Mouse (Mus musculus): Measurements from ENCODE around the gene Zdhhc4. TPM values are rescaled to one million over a fixed set of nuclear protein-coding genes. Genes with fewer than 3 reads are reported as not detected.

Zdhhc4 gene
- 46.0 and 47.7 TPM in 2 replicates for total RNA-seq (2017)

GRCm38 (mm10) chr5:143328690-143329495 is at the start of gene Zdhhc4:
Zdhhc4 (minus strand) TSS chr5:143329256.
- peak; percentile 78 for ATAC-seq (ENCODE audit: extremely low read depth, insufficient number of reproducible peaks, low FRiP score, poor library complexity, severe bottlenecking)

GRCm38 (mm10) chr5:143376156-143376555 is 47.1 kb upstream of the Zdhhc4 start:
- no peak for ATAC-seq (ENCODE audit: extremely low read depth, insufficient number of reproducible peaks, low FRiP score, poor library complexity, severe bottlenecking)

- ATAC-seq (ENCODE audit: extremely low read depth, insufficient number of reproducible peaks, low FRiP score, poor library complexity, severe bottlenecking), result peak; percentile 28
Observed at GRCm38 (mm10) chr5:143375242-143375641, 46.2 kb upstream of the Zdhhc4 start.

GRCm38 (mm10) chr5:143372818-143373217 is 43.8 kb upstream of the Zdhhc4 start:
- ATAC-seq (ENCODE audit: extremely low read depth, insufficient number of reproducible peaks, low FRiP score, poor library complexity, severe bottlenecking), result no peak

- no peak for ATAC-seq (ENCODE audit: extremely low read depth, insufficient number of reproducible peaks, low FRiP score, poor library complexity, severe bottlenecking)
Observed at GRCm38 (mm10) chr5:143371146-143371510, 42.1 kb upstream of the Zdhhc4 start.

GRCm38 (mm10) chr5:143370416-143371145 is 41.5 kb upstream of the Zdhhc4 start:
- no peak for ATAC-seq (ENCODE audit: extremely low read depth, insufficient number of reproducible peaks, low FRiP score, poor library complexity, severe bottlenecking)

- no peak for ATAC-seq (ENCODE audit: extremely low read depth, insufficient number of reproducible peaks, low FRiP score, poor library complexity, severe bottlenecking)
Observed at GRCm38 (mm10) chr5:143369611-143370255, 40.7 kb upstream of the Zdhhc4 start.

GRCm38 (mm10) chr5:143367931-143368330 is 38.9 kb upstream of the Zdhhc4 start:
- no peak for ATAC-seq (ENCODE audit: extremely low read depth, insufficient number of reproducible peaks, low FRiP score, poor library complexity, severe bottlenecking)

GRCm38 (mm10) chr5:143363678-143364615 is 34.9 kb upstream of the Zdhhc4 start:
- no peak for ATAC-seq (ENCODE audit: extremely low read depth, insufficient number of reproducible peaks, low FRiP score, poor library complexity, severe bottlenecking)

GRCm38 (mm10) chr5:143361428-143361827 is 32.4 kb upstream of the Zdhhc4 start:
- no peak for ATAC-seq (ENCODE audit: extremely low read depth, insufficient number of reproducible peaks, low FRiP score, poor library complexity, severe bottlenecking)

GRCm38 (mm10) chr5:143360000-143360399 is 30.9 kb upstream of the Zdhhc4 start:
- ATAC-seq (ENCODE audit: extremely low read depth, insufficient number of reproducible peaks, low FRiP score, poor library complexity, severe bottlenecking), result no peak

- ATAC-seq (ENCODE audit: extremely low read depth, insufficient number of reproducible peaks, low FRiP score, poor library complexity, severe bottlenecking), result no peak
Observed at GRCm38 (mm10) chr5:143359263-143359662, 30.2 kb upstream of the Zdhhc4 start.

GRCm38 (mm10) chr5:143357564-143357963 is 28.5 kb upstream of the Zdhhc4 start:
- ATAC-seq (ENCODE audit: extremely low read depth, insufficient number of reproducible peaks, low FRiP score, poor library complexity, severe bottlenecking), result no peak

GRCm38 (mm10) chr5:143356686-143357388 is 27.8 kb upstream of the Zdhhc4 start, which contains the start of gene Grid2ip:
Grid2ip (plus strand) TSS chr5:143357338.
- no peak for ATAC-seq (ENCODE audit: extremely low read depth, insufficient number of reproducible peaks, low FRiP score, poor library complexity, severe bottlenecking)

GRCm38 (mm10) chr5:143356017-143356416 is 27.0 kb upstream of the Zdhhc4 start:
- ATAC-seq (ENCODE audit: extremely low read depth, insufficient number of reproducible peaks, low FRiP score, poor library complexity, severe bottlenecking), result no peak

GRCm38 (mm10) chr5:143346367-143346766 is 17.3 kb upstream of the Zdhhc4 start:
- ATAC-seq (ENCODE audit: extremely low read depth, insufficient number of reproducible peaks, low FRiP score, poor library complexity, severe bottlenecking), result no peak

- ATAC-seq (ENCODE audit: extremely low read depth, insufficient number of reproducible peaks, low FRiP score, poor library complexity, severe bottlenecking), result no peak
Observed at GRCm38 (mm10) chr5:143339603-143340002, 10.5 kb upstream of the Zdhhc4 start.

GRCm38 (mm10) chr5:143336559-143336958 is 7.5 kb upstream of the Zdhhc4 start:
- no peak for ATAC-seq (ENCODE audit: extremely low read depth, insufficient number of reproducible peaks, low FRiP score, poor library complexity, severe bottlenecking)

Data from neutrophil, adult 5-6 weeks (primary cell).